Mouse (Mus musculus): ENCODE measurements at regions not wholly inside any gene's neighbourhood (a gene's known extent, or its start where the extent isn't known, plus 50 kb on each side); places are given as distances from the start of the nearest gene placed in this dataset.

DNA sequence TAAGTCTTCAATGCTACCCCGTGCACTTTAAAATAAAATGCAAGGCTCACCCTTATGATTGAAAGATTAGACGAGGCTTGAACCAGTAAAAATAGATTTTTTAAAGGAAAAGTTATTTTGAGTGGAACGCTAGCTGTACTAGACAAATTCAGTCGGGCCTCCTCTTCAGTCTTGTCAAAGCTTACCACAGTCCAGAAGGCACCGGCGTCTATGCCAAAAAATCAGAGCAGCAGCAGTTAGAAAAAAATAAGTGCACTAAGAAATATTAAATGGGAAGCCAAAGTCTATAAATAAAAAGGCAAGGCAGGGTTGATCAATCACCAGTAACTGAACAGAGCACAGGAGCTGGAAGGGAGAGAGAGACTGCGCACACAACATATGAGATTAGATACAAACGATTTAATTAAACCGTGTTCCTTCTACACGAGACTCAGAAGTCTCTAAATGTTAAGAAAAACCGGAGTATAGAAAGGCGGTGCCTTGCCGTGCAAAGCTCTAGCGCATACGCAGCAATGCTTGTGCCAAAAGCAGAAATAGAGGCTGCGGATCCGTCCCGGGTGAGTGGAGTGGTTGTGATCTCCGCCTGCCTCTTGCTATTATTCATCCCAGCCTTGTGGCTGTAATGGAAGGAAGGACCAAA lies 121.6 kb downstream of the Etnk1 start:
- TF ChIP-seq CTCF (IDR thresholded peaks at IDR 0.05; ENCODE audit: low read depth) (no peak), EP300 (IDR thresholded peaks at IDR 0.05; ENCODE audit: low read depth) (no peak)

Measured in liver, postnatal 0 days (tissue).